Comparison of ENCODE assay signal across 18 mouse cellular contexts in the genomic region with DNA sequence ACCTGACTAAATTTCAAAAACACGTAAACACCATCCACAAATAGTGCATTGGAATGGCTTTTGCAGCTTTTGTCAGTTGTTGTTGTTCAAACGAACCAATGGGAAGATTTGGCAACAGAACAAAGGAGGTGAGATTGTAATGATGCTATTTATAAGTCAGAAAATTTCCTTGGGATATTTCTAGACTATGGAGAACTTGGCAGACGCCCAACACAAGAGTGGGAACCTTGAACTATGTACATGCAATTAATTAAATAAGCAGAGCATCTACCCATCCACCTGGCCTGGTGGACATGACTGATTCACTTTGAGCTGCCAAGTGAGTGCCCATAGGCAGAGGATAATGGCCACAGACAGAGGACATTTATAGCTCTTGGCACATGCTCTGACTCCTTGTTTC. TPM values are rescaled to one million over a fixed set of nuclear protein-coding genes. Genes with fewer than 3 reads are reported as not detected.
DNase-seq lines count a peak whose midpoint lies in the region; ATAC-seq lines count a peak whose summit lies in the region.
"Had no signal": no experiment of that assay in that cellular context is flagged by ENCODE, and none has a peak within 500 bp of the region (broad histone marks: within the 10 kb centered on the region; RNA-seq: fewer than 3 reads in every experiment).

No protein-coding gene starts in this region.

- H3K27ac ChIP-seq in heart, embryonic 11.5 days (ENCODE audit: low read depth, low read length): no peak overlapping the region
- peak overlapping the region; percentile 31; the same call in 1 of the 2 replicates for H3K27ac ChIP-seq in brown adipose tissue, adult 24 weeks (replicated peaks; ENCODE audit: low read depth, low read length)
- H3K27ac ChIP-seq: forebrain, embryonic 13.5 days; hindbrain, embryonic 10.5 days; midbrain, embryonic 15.5 days; neural tube, embryonic 12.5 days had no signal

- intact Hi-C loops in heart, postnatal 36 days (cut with DNase I): no loop called here

- peak; percentile 70 for DNase-seq in heart, adult 8-10 months (ENCODE audit: low spot score)
- peak; percentile 36 for DNase-seq in adrenal gland, postnatal 10 days
- peak; percentile 18 to 24 for DNase-seq in heart, postnatal 36 days
- no peak for DNase-seq in layer of hippocampus, postnatal 25 days (ENCODE audit: extremely low spot score in 1 of 2, low spot score in 1 of 2)
- DNase-seq in ovary, postnatal 10 days (ENCODE audit: low spot score): no peak
- DNase-seq: cerebellum, adult 18-20 months; kidney, postnatal 36 days; left cerebral cortex, postnatal 4 days; right cerebral cortex, postnatal 25 days had no signal

- H3K4me3 ChIP-seq in heart, embryonic 11.5 days (ENCODE audit: low read depth, low read length): no peak overlapping the region
- H3K4me3 ChIP-seq in brown adipose tissue, adult 24 weeks (ENCODE audit: insufficient read depth, low read depth, low read length): no peak overlapping the region
- H3K4me3 ChIP-seq: forebrain, embryonic 13.5 days; hindbrain, embryonic 10.5 days; midbrain, embryonic 15.5 days; neural tube, embryonic 12.5 days had no signal

- no peak overlapping the region for H3K9ac ChIP-seq in heart, embryonic 11.5 days (ENCODE audit: low read depth, low read length)
- H3K9ac ChIP-seq: forebrain, embryonic 13.5 days; midbrain, embryonic 15.5 days; neural tube, embryonic 12.5 days had no signal

- H3K27me3 ChIP-seq in heart, embryonic 11.5 days (ENCODE audit: control insufficient read depth, insufficient read depth, low read length): no peaks in the 10 kb centered on the region
- H3K27me3 ChIP-seq: forebrain, embryonic 13.5 days; midbrain, embryonic 15.5 days; neural tube, embryonic 12.5 days had no signal

- no peaks in the 10 kb centered on the region for H3K9me3 ChIP-seq in heart, embryonic 11.5 days (replicated peaks; ENCODE audit: control insufficient read depth, low read length)
- H3K9me3 ChIP-seq: G1E had no signal

- WGBS in heart, embryonic 11.5 days (ENCODE audit: insufficient replicate concordance): 52% methylated on average over 3 of the region's 3 CpGs

- H3K4me2 ChIP-seq in heart, embryonic 11.5 days: no peak overlapping the region
- H3K4me2 ChIP-seq: forebrain, embryonic 13.5 days; liver, embryonic 11.5 days; midbrain, embryonic 15.5 days; neural tube, embryonic 12.5 days had no signal

- H3K4me1 ChIP-seq in heart, embryonic 11.5 days (ENCODE audit: control insufficient read depth, insufficient read depth, low read length): no peaks in the 10 kb centered on the region
- peaks cover 15% of the 10 kb centered on the region; the same call in 1 of the 2 replicates for H3K4me1 ChIP-seq in brown adipose tissue, adult 24 weeks (ENCODE audit: control insufficient read depth, insufficient read depth, insufficient read length, low read length)
- H3K4me1 ChIP-seq: forebrain, embryonic 13.5 days; hindbrain, embryonic 10.5 days; midbrain, embryonic 15.5 days; neural tube, embryonic 12.5 days had no signal

- H3K36me3 ChIP-seq in heart, embryonic 11.5 days (ENCODE audit: control insufficient read depth, insufficient read depth, low read length): no peaks in the 10 kb centered on the region
- H3K36me3 ChIP-seq: G1E; hindbrain, embryonic 10.5 days; midbrain, embryonic 15.5 days; neural tube, embryonic 12.5 days had no signal

- ATAC-seq in heart, embryonic 11.5 days (replicated peaks; ENCODE audit: insufficient number of reproducible peaks, low FRiP score, low TSS enrichment): no peak
- ATAC-seq: forebrain, embryonic 13.5 days; inflammation-experienced regulatory T-cells, adult 6 months; midbrain, embryonic 15.5 days had no signal

RNA-seq across cellular contexts. Expression of gene Kcnh2, which starts 59.5 kb away (rescaled TPM):
- total RNA-seq in heart, adult 8-10 months (2022): 10 to 100 TPM; 48.8 to 95.2 (median 71.0) TPM
- 19.4 and 20.8 TPM in 2 replicates for polyA plus RNA-seq in heart, embryonic 11.5 days (2014; fragmentation: Nextera tagmentation; extraction: Ambion mirVana)
- total RNA-seq in adrenal gland, postnatal 10 days (2021): 10 to 100 TPM; 12.8 to 23.1 TPM
- polyA plus RNA-seq in brown adipose tissue, adult 24 weeks (2012; ENCODE audit: insufficient read depth, insufficient read length, missing spikeins): 1.4 and 2.3 TPM in 2 replicates
- total RNA-seq in heart, postnatal 36 days (2021): 10 to 100 TPM; 56.3 to 72.6 TPM
- total RNA-seq in layer of hippocampus, postnatal 25 days (2021): 10 to 100 TPM; 20.1 to 21.9 TPM

Comparison
In these comparisons a context has a peak if more than half of its experiments do, and no peak if none do; other contexts are left out.
1. DNase-seq: peak in heart, adult 8-10 months (single experiment), adrenal gland, postnatal 10 days (single experiment) and heart, postnatal 36 days (2 of 2); none in layer of hippocampus, postnatal 25 days (0 of 2) and ovary, postnatal 10 days (single experiment).